Mouse (Mus musculus): Measurements from ENCODE around the gene Dnajc15.
A peak's percentile ranks its signal among the peaks of the same experiment; 100 is the strongest.
"Not testable (repeated sequence)": the region's sequence is repeated elsewhere in the genome, so short reads cannot be mapped to it uniquely, and the experiment has no call there.

Dnajc15 gene

DNA sequence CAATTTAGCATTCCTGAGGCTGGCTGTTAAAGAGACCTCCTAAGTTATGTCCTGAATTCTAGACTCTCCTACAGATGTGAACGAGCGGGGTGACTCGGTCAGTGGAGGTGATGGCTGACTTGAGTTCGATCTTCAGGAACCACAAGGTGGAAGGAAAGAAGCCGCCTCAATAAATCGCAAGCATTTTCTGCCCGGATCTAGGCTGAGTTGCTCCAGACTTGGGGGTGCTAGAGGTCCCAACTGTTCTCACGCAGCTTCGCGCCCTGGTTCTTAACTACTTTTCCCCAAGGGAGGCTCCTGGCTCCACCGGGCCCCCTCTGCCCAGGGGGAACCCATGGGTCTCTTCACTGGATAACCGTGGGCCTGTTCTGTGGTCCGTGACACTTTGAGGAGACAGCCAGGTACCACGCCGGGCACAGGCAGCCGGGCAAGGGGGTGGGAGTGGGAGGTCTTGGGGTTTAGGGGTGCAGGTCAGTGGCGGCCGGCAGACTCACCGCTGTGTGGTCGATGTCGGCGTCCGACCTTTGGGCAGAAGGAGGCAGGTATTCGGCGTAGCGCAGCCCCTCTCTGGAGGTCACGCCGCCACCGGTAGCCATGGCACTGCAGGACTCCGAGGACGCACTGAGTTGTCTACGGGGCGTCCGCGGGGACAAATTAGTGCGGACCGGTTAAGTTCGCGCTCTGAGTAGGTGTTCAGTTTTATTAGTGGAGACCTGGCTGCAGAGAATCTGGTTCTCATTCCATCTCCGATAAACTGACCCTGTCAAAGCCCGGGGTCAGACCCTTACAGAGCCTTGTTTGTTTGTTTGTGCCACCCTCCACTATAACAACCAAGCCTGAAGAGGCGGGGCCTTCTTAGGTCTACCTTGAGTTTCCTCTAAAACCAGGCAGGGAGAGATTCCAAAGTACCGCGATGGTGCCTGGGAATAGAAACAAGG, at the start of gene Dnajc15:
TSS of gene Dnajc15 (minus strand) at position 822 of the 938 bp plus-strand sequence.
- ATAC-seq (ENCODE audit: insufficient number of reproducible peaks, low FRiP score, low TSS enrichment): peak; percentile 69

- no peak for ATAC-seq (ENCODE audit: insufficient number of reproducible peaks, low FRiP score, low TSS enrichment)
Observed at GRCm38 (mm10) chr14:77923076-77923865, 48.3 kb upstream of the Dnajc15 start.

DNA sequence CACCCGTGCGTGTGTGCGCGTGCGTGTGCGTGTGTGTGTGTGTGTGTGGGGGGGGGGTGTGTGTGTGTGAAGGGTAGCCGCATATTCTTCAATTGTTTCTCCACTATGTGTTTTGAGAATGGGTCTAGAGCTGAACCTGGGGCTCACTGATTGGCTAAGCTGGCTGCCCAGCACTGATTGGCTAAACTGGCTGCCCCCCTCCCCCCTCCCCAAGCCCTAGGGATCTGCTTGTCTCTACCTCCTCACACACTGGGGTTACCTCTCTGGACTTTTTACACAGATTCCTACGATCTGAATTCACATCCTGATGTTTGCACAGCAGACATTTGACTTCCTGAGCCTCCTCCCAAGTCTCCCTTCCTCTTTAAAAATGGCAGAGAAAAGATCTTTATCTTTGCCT, 46.7 kb upstream of the Dnajc15 start:
- no peak for ATAC-seq (ENCODE audit: insufficient number of reproducible peaks, low FRiP score, low TSS enrichment)

DNA sequence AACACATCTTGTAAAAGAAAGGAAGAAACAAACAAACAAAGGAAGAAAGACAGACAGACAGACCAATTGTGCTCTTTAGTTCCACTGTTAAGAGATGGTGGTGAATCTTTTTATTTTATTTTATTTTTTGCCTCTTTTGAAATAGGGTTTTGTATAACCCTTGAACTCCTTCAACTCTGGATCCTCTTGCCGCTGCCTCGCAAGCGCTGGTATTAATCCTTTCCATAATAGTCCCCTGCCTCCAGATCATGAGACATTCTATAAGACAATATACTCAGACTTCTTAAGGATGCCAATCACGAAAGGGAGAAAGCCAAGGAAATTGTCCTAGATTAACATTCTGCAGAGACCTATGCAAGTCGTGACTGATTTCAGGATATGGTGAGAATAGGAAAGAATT, 40.9 kb upstream of the Dnajc15 start:
- no peak for ATAC-seq (ENCODE audit: insufficient number of reproducible peaks, low FRiP score, low TSS enrichment)

GRCm38 (mm10) chr14:77906586-77906985, 31.7 kb upstream of the Dnajc15 start:
- no peak for ATAC-seq (ENCODE audit: insufficient number of reproducible peaks, low FRiP score, low TSS enrichment)

- ATAC-seq (ENCODE audit: insufficient number of reproducible peaks, low FRiP score, low TSS enrichment): no peak
Observed at GRCm38 (mm10) chr14:77905466-77905865, 30.5 kb upstream of the Dnajc15 start.

DNA sequence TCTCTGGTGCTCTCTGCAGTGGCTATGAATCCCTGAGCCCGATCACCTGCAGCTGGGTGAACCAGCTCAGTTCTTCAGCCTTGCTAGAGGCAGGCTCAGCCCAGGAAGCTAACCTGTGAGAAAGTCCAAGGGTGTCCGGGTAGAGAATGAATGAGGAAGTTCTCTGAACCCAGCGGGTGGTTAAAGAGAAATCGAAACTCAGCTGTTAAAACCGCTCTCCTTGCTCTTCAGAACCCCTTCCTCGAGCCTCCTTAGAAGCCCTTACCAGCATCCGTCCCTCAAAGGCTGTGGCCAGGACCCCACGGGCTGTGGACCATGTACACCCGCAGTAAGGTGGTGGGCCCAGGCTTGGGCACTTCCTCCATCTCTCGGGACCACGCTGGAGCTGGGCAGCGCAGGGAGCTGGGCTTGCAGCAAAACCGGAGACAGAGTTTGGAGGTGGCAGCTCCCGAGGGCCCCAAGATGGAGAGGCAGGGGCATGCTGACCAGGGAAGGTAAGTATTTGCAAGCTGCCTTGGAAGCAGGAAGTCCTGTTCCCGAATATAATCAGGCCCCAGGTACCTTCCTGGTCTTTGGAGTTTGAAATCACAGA, 29.3 kb upstream of the Dnajc15 start, which contains the start of gene Epsti1:
TSS of gene Epsti1 (plus strand) at position 69 of the 592 bp plus-strand sequence.
- no peak for ATAC-seq (ENCODE audit: insufficient number of reproducible peaks, low FRiP score, low TSS enrichment)

DNA sequence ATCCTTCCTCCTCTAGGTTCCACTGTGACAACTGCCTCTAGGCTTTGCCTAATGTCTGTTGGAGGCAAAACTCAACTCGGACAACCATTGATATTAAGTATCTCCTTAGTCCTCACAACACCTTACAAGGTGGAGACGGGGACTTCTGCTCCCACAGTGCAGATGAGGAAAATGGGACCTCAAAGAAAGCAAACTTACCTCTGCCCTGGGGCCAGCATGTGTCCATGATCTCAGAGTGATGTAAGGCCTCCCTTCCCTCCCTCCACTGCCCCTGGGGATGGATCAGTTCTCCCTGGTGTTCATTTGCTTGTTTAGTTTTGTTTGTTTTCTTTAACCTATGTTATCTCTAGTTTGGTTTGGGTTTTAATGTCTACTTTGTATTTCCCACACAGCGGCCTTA, 27.6 kb upstream of the Dnajc15 start:
- ATAC-seq (ENCODE audit: insufficient number of reproducible peaks, low FRiP score, low TSS enrichment): 0 out of 2 replicates have a peak, but pooled peaks have one; percentile 10

DNA sequence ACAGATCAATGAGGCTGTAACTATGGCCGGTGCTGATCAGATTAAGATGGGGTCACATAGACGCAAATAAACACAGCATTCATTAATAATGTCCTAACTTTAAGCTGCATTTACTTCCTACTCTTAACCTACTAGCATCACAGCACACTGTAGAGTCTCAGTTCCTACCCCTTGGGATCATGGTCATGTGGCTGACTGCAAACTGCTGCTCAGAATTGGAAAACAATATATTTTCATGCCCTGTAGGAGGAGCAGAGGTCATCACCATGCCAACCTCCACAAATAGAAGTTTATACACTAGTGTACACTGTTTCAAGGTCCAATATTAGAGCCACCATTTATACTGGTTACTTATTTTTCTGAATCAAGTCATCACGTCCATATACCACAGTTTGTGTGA, 21.0 kb upstream of the Dnajc15 start:
- no peak for ATAC-seq (ENCODE audit: insufficient number of reproducible peaks, low FRiP score, low TSS enrichment)

DNA sequence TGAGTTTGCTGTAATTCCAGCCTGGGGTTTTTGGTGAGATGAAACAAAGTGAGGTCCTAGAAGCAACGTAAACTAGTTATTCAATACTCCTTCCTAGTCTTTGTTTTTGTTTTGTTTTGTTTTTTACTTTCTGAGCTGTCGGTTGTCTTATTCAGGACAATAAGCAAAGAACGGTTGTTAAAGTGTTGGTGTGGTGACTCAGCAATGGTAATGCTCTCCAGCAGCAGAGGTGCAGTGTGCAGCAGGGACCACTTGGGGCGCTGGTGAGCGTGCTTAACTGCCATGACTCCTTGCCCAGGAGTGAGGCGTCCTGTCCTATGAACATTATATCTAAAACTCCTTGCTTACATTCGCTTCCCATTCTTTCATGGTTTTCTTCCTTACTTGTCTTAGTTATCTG, 15.0 kb upstream of the Dnajc15 start:
- no peak for ATAC-seq (ENCODE audit: insufficient number of reproducible peaks, low FRiP score, low TSS enrichment)

DNA sequence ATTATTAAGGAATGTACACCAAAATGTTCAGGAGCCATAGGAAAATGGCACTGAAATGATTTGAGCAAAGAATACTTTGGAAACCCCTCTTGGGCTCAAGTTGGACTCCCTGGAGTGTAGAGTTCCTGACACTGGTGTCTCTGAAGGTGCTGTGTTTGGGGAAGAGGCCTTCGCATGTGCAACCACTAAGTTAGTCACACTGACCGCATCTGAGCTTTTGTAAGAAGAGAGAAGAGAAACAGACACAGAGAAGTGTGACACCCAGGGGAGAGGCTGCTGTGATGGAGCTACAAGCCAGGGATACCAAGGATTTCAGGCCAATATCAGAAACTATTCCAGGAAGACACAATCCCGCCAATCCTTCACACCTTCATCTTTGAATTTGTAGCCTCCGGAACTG, 12.0 kb upstream of the Dnajc15 start:
- no peak for ATAC-seq (ENCODE audit: insufficient number of reproducible peaks, low FRiP score, low TSS enrichment)

- no peak for ATAC-seq (ENCODE audit: insufficient number of reproducible peaks, low FRiP score, low TSS enrichment)
Observed at GRCm38 (mm10) chr14:77886376-77886775, 11.5 kb upstream of the Dnajc15 start.

- no peak for ATAC-seq (ENCODE audit: insufficient number of reproducible peaks, low FRiP score, low TSS enrichment)
Observed at GRCm38 (mm10) chr14:77882669-77883068, 7.7 kb upstream of the Dnajc15 start.

DNA sequence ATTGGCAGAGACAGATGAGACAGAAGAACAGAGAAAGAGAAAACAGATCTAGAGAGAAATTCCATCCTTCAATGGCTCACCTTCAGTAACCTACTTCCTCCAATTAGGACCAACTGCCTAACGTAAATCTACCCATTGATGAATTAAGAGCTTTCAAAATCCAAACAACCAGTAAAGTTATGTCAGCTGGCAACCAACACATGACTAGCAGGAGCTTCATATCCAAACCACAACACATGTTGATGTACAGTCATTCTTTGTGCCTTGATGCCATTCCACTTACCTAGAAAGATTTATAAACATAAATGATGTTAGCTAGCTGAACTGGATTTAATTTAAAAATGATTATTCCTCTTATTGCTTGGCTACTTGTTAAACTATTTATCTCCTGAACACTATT, 7.1 kb upstream of the Dnajc15 start:
- ATAC-seq (ENCODE audit: insufficient number of reproducible peaks, low FRiP score, low TSS enrichment): no peak

GRCm38 (mm10) chr14:77877876-77878275, 3.0 kb upstream of the Dnajc15 start:
- not testable (repeated sequence) for ATAC-seq (ENCODE audit: insufficient number of reproducible peaks, low FRiP score, low TSS enrichment)

DNA sequence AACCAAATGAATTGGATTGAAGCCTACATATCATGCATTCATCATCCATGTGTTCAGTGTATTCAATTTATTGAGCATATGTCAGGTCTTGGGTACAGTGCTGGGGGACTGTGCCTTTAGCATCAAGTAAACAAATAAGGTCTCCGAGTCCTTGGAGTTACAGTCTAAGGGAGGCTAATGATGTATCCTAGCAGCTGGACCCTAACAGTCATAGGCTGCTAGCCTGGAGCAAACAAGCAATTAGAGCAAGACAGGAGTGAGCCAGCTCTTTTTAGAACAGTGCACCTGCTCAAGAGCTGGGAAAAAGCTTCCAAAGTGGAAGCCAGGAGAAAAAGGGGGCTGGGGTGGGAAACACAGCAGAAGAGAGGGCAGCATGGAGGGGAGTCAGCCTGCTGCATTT, 1.3 kb upstream of the Dnajc15 start:
- no peak for ATAC-seq (ENCODE audit: insufficient number of reproducible peaks, low FRiP score, low TSS enrichment)

DNA sequence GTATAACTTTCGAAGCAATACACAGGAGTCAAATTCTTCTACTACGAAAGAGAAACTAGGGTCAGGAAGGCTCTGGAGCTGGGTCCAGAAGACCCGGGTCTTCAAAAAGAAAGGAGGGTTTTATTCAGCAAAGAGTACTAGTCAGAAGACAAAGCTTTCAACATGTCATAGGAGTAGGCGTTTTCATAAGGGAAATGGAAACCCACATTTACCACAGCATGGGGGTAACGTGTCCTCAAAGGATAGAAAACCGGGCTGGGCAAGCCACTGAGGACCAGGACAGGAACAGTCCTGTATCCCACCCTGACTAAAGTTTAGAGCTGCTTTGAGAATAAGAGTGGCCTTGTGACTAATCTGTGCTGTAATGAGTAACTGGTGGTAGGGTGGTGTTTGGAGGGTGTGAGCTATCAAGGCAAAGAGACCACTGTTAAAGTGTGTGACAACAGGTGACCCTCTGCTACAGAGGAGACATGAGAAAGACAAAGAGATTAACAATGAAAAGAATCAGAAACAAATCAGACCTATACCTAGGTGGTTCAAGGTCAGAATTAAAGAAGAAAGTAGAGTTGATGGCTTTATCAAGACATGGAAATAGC, 3.4 kb downstream of the Dnajc15 start:
- no peak for ATAC-seq (ENCODE audit: insufficient number of reproducible peaks, low FRiP score, low TSS enrichment)

GRCm38 (mm10) chr14:77870926-77871325, 4.0 kb downstream of the Dnajc15 start:
- no peak for ATAC-seq (ENCODE audit: insufficient number of reproducible peaks, low FRiP score, low TSS enrichment)

DNA sequence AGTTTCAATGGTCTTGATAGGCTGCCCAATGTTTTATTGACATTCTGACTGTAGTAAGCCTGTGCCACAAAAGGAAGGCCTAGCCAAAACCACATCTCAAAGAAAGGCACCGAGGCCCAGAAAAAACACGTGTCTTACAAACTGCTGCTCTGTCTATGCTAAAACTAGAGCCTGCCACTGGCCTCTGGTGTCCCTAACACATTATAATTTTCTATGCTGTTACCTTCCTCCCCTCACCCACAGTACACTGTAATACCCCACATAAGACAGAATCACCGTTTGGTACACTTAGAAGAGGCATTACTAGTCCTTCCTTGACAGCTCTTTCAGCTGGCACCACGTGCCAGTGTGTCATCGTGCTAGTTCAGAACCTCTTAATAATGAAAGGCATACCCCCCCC, 7.3 kb downstream of the Dnajc15 start:
- ATAC-seq (ENCODE audit: insufficient number of reproducible peaks, low FRiP score, low TSS enrichment): no peak

DNA sequence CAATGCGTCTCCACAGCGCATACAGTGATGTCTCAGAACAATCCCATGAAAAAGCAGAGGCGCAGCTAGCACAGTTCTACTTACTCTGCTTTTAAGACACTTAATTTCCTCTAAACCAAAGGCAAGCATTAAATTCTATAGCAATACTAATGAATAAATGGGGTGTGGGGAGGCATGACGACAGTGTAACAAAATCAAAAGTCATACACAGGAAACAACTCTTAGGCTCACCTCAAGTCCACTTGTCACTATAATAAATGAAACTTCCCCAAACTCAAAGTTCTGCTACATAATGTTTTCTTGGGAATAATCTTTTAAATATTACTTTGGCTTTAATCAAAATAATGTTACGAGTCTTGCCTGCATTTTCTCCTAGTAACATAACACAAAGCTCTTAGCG, 10.4 kb downstream of the Dnajc15 start:
- no peak for ATAC-seq (ENCODE audit: insufficient number of reproducible peaks, low FRiP score, low TSS enrichment)
